Mouse (Mus musculus) liver, adult 2 months (tissue): Measurements from ENCODE around the gene Cela1.

Source experiments
- CTCF ChIP-seq: fragments of 200-500 bp; IDR thresholded peaks from 2 replicates; pipeline ENCODE4 v1.5.1; 2011; ENCODE audit warnings: low read depth, low read length, control low read depth
- POLR2A ChIP-seq: fragments of 200-500 bp; IDR thresholded peaks from 2 replicates; pipeline ENCODE4 v1.6.1; 2011; ENCODE audit warnings: low read length, control low read depth; ENCODE audit not compliant: insufficient read depth; ENCODE audit errors: extremely low read depth

DNA sequence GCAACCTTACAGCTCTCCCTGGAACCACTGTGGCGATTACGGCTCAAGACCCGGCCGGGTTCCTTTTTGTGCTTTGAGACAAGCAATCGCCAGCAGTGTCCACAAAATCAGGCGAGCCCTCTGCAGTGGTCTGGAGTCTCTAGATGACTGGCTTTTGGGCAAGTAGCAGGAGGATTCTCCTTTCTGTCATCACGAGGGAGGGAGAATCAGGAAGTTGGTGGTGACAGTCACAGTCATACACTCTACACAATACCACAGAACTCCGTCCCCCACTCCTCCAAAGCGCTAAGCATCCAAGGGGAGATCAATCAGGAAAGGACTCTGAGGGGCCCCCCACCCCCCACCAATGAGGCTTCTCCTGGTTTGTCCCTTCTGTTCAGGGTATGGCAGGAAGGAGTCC is 40.9 kb upstream of the Cela1 start:
- TF ChIP-seq POLR2A (no peak), CTCF (no peak)
